Mouse (Mus musculus) heart, adult 2 months (tissue): ENCODE measurements around the gene Lypd6. TPM values are rescaled to one million over a fixed set of nuclear protein-coding genes. Genes with fewer than 3 reads are reported as not detected.

Source experiments
- DNase-seq, 2 experiments: peaks; one replicate each; pipeline ENCODE4 v3.0.0; 2021
- H3K27ac ChIP-seq: fragments of 200-600 bp; 2 replicates; pipeline ENCODE4 v1.8.1; 2022
- H3K27me3 ChIP-seq: fragments of 200-500 bp; 2 replicates; pipeline ENCODE4 v1.6.1; 2012; ENCODE audit warnings: mild to moderate bottlenecking, low read length, inconsistent platforms, mixed read lengths; ENCODE audit not compliant: control insufficient read depth, insufficient read depth
- H3K36me3 ChIP-seq: fragments of 200-500 bp; 2 replicates; pipeline ENCODE4 v1.6.1; 2012; ENCODE audit warnings: low read length, inconsistent platforms; ENCODE audit not compliant: control insufficient read depth, insufficient read depth
- H3K4me1 ChIP-seq: fragments of 200-500 bp; 2 replicates; pipeline ENCODE4 v1.6.1; 2011; ENCODE audit warnings: low read length; ENCODE audit not compliant: control insufficient read depth, insufficient read depth
- H3K4me3 ChIP-seq: fragments of 200-600 bp; 2 replicates; pipeline ENCODE4 v1.8.1; 2022
- H3K79me2 ChIP-seq: fragments of 200-500 bp; replicated peaks from 2 replicates; pipeline ENCODE4 v1.6.1; 2012; ENCODE audit warnings: mild to moderate bottlenecking, inconsistent platforms, low read length, moderate library complexity, mixed read lengths; ENCODE audit not compliant: control insufficient read depth, insufficient read depth
- H3K9ac ChIP-seq: fragments of 200-500 bp; 2 replicates; pipeline ENCODE4 v1.6.1; 2012; ENCODE audit warnings: low read depth, mild to moderate bottlenecking, control low read depth, inconsistent platforms, low read length, mixed read lengths
- CTCF ChIP-seq: fragments of 200-600 bp; IDR thresholded peaks from 2 replicates; pipeline ENCODE4 v1.8.1; 2022; ENCODE audit warnings: antibody characterized with exemption, mild to moderate bottlenecking, moderate library complexity
- EP300 ChIP-seq: fragments of 200-500 bp; IDR thresholded peaks from 2 replicates; pipeline ENCODE4 v1.6.1; 2011; ENCODE audit warnings: low read depth, low read length, control low read depth; ENCODE audit not compliant: insufficient read depth
- POLR2A ChIP-seq: fragments of 200-500 bp; IDR thresholded peaks from 2 replicates; pipeline ENCODE4 v1.6.1; 2011; ENCODE audit warnings: mild to moderate bottlenecking, low read depth, low read length, control low read depth; ENCODE audit not compliant: insufficient read depth
- WGBS: fragments of 180-500 bp; shearing (Covaris S2); methylation state at CpG from one replicate; pipeline ENCODE4 v1.1.7; 2018; 5-methylcytosine and 5-hydroxymethylcytosine counted together
- intact Hi-C: fragments of 180-260 bp; cut with DNase I; formaldehyde crosslinking; loops from one replicate; pipeline ENCODE4 v1.15.1; 2025
- polyA plus RNA-seq: library from polyadenylated mRNA; depleted of rRNA; stranded (reverse); fragments of >200 nt; gene quantifications from 2 replicates; pipeline ENCODE4 v1.2.3, GENCODE M21; 2012
- total RNA-seq, 2 experiments: library from RNA; stranded (reverse); gene quantifications; 2 replicates each; pipeline ENCODE4 v1.2.3; 2021

Gene Lypd6
- total and polyA plus RNA-seq, 3 experiments: 0.32 to 0.78 (median 0.63) TPM

- no peaks in the 10 kb centered on the region for H3K36me3 ChIP-seq
- intact Hi-C loops: no loop called here
- 92% methylated on average over 3 of the region's 3 CpGs for WGBS
These were observed 114.2 kb downstream of the Lypd6 start for GRCm38 (mm10) chr2:50180423-50180822.

GRCm38 (mm10) chr2:50181332-50181731, 115.1 kb downstream of the Lypd6 start:
- TF ChIP-seq POLR2A: no peak
- TF ChIP-seq EP300: no peak
- no peak for TF ChIP-seq CTCF
- no peaks in the 10 kb centered on the region for H3K27me3 ChIP-seq
- no peak overlapping the region for H3K27ac ChIP-seq
- H3K9ac ChIP-seq: no peak overlapping the region
- intact Hi-C loops: no loop called here
- H3K4me1 ChIP-seq: no peaks in the 10 kb centered on the region
- DNase-seq: no peak
- WGBS: 67% methylated on average over 3 of the region's 3 CpGs
- no peaks in the 10 kb centered on the region for H3K79me2 ChIP-seq
- H3K4me3 ChIP-seq: no peak overlapping the region
- no peaks in the 10 kb centered on the region for H3K36me3 ChIP-seq

More at GRCm38 (mm10) chr2:50180423-50180822, 114.2 kb downstream of the Lypd6 start:
- Histone ChIP-seq H3K4me3 (no peak overlapping the region), H3K79me2 (no peaks in the 10 kb centered on the region), H3K9ac (no peak overlapping the region), H3K27ac (no peak overlapping the region), H3K27me3 (no peaks in the 10 kb centered on the region), H3K4me1 (no peaks in the 10 kb centered on the region)
- TF ChIP-seq POLR2A (no peak), CTCF (no peak), EP300 (no peak)
- no peak for DNase-seq

- Histone ChIP-seq H3K9ac (no peak overlapping the region), H3K27me3 (no peaks in the 10 kb centered on the region), H3K79me2 (no peaks in the 10 kb centered on the region), H3K27ac (no peak overlapping the region), H3K4me3 (no peak overlapping the region), H3K36me3 (no peaks in the 10 kb centered on the region), H3K4me1 (no peaks in the 10 kb centered on the region)
- TF ChIP-seq EP300 (no peak), CTCF (no peak), POLR2A (no peak)
- WGBS: 54% methylated on average over 12 of the region's 12 CpGs
- DNase-seq: no peak
- intact Hi-C loops: no loop called here
These were observed 120.6 kb downstream of the Lypd6 start for GRCm38 (mm10) chr2:50186711-50187405.

DNA sequence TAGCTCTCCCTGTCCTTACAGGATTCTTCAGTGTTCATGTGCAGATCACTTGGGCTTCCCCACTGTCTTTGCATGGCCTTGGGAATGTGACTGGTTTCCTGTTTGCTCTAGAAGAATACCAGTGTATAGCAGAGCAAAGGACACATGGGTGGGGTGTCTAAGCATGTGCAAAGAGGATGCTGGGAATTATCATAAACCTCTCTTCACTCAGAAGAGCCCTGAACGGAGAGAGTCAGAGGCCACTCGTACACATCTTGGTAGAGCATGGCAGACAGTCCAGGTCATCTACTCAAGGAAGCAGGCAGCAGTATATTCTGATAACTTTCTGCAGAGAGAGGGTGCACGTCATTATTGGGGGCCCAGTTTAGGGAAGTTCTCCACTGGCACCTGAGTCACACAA, 122.6 kb downstream of the Lypd6 start:
- no peak overlapping the region for H3K27ac ChIP-seq
- no peak for DNase-seq
- H3K9ac ChIP-seq: no peak overlapping the region
- H3K4me3 ChIP-seq: no peak overlapping the region
- intact Hi-C loops: no loop called here
- H3K27me3 ChIP-seq: no peaks in the 10 kb centered on the region
- TF ChIP-seq EP300 (no peak), POLR2A (no peak), CTCF (no peak)
- WGBS: 59% methylated on average over 3 of the region's 3 CpGs
- no peaks in the 10 kb centered on the region for H3K79me2 ChIP-seq
- H3K4me1 ChIP-seq: no peaks in the 10 kb centered on the region
- H3K36me3 ChIP-seq: no peaks in the 10 kb centered on the region

- no peaks in the 10 kb centered on the region for H3K4me1 ChIP-seq
- no peak for DNase-seq
- no peak overlapping the region for H3K27ac ChIP-seq
- 43% methylated on average over 1 of the region's 1 CpGs for WGBS
- H3K27me3 ChIP-seq: no peaks in the 10 kb centered on the region
- H3K4me3 ChIP-seq: no peak overlapping the region
- no peaks in the 10 kb centered on the region for H3K36me3 ChIP-seq
- intact Hi-C loops: no loop called here
- no peaks in the 10 kb centered on the region for H3K79me2 ChIP-seq
- H3K9ac ChIP-seq: no peak overlapping the region
- no peak for TF ChIP-seq EP300
- TF ChIP-seq POLR2A: no peak
- TF ChIP-seq CTCF: no peak
These were observed 130.5 kb downstream of the Lypd6 start for GRCm38 (mm10) chr2:50196681-50197080.

DNA sequence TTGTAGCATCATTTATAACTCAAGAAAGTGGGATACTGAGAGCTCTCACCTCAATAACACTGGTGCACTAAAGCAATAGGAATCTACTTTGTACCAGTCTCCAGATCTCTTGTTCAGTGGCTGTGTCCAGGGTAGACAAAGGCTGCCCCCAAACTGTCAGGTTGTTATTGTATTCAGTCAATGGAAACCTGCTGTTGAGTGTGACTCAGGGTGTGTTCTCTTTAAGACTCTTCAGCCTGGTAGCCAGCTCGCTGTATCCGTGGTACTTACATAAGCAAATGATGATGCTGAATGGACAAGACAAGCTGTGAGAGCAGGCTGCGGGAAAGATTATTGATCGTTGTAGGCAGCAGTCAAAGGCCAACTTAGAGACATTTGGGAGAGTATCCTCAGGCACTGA, 131.6 kb downstream of the Lypd6 start:
- WGBS: 94% methylated on average over 4 of the region's 4 CpGs

More for the DNA sequence above, 131.6 kb downstream of the Lypd6 start:
- no peak for TF ChIP-seq EP300
- no peak for TF ChIP-seq CTCF
- TF ChIP-seq POLR2A: no peak
- H3K9ac ChIP-seq: no peak overlapping the region
- no peak for DNase-seq
- no peaks in the 10 kb centered on the region for H3K27me3 ChIP-seq
- no peaks in the 10 kb centered on the region for H3K79me2 ChIP-seq
- no peaks in the 10 kb centered on the region for H3K36me3 ChIP-seq
- H3K4me1 ChIP-seq: no peaks in the 10 kb centered on the region
- intact Hi-C loops: no loop called here
- no peak overlapping the region for H3K27ac ChIP-seq
- no peak overlapping the region for H3K4me3 ChIP-seq
